Mouse (Mus musculus) adrenal gland, postnatal 4 days (tissue): ENCODE data around the gene Lrig3. TPM values are rescaled to one million over a fixed set of nuclear protein-coding genes. Genes with fewer than 3 reads are reported as not detected.

Experiments
- DNase-seq, 2 experiments: peaks; one replicate each; pipeline ENCODE4 v3.0.0; 2021 to 2022; ENCODE audit warnings: low spot score in 2 of 2, mixed read lengths in 2 of 2
- microRNA-seq: library from miRNA; unstranded; fragments of <30 nt; microRNA quantifications from one replicate; pipeline ENCODE4 v1.2.0, GENCODE M21; 2021
- total RNA-seq, 2 experiments: library from RNA; stranded (reverse); gene quantifications; 2 replicates each; pipeline ENCODE4 v1.2.3; 2021

Lrig3 gene
- total RNA-seq, 2 experiments from 2014 or later: 9.2 to 12.9 TPM

- no peak for DNase-seq
Observed at GRCm38 (mm10) chr10:125999561-125999960, 33.6 kb downstream of the Lrig3 start.

GRCm38 (mm10) chr10:126000861-126001390, 35.0 kb downstream of the Lrig3 start:
- DNase-seq: no peak

GRCm38 (mm10) chr10:126002081-126002755, 36.2 kb downstream of the Lrig3 start:
- no peak for DNase-seq

- no peak for DNase-seq
Observed at GRCm38 (mm10) chr10:126002818-126003506, 37.0 kb downstream of the Lrig3 start.

GRCm38 (mm10) chr10:126003857-126004256, 37.9 kb downstream of the Lrig3 start:
- DNase-seq: no peak

- DNase-seq: no peak
Observed at GRCm38 (mm10) chr10:126013667-126014066, 47.7 kb downstream of the Lrig3 start.

- no peak for DNase-seq
Observed at GRCm38 (mm10) chr10:126014673-126015072, 48.7 kb downstream of the Lrig3 start.

- DNase-seq: no peak
Observed at GRCm38 (mm10) chr10:126015644-126016043, 49.7 kb downstream of the Lrig3 start.

- no peak for DNase-seq
Observed at GRCm38 (mm10) chr10:126019350-126019991, 53.5 kb downstream of the Lrig3 start.

- no peak for DNase-seq
Observed at GRCm38 (mm10) chr10:126028574-126029440, 62.8 kb downstream of the Lrig3 start.

- no peak for DNase-seq
Observed at GRCm38 (mm10) chr10:126029441-126030114, 63.6 kb downstream of the Lrig3 start.

GRCm38 (mm10) chr10:126056881-126057280, 90.9 kb downstream of the Lrig3 start:
- no peak for DNase-seq

GRCm38 (mm10) chr10:126062812-126063211, 96.8 kb downstream of the Lrig3 start:
- no peak for DNase-seq

Small RNA genes within 50 kb of the gene (microRNA-seq; reads per million reads assigned to microRNA genes)
- not detected for gene Gm22183
